Mouse (Mus musculus) cerebellum, postnatal 36 days (tissue): ENCODE measurements at regions not wholly inside any gene's neighbourhood (a gene's known extent, or its start where the extent isn't known, plus 50 kb on each side); places are given as distances from the start of the nearest gene placed in this dataset.
A peak's percentile ranks its signal among the peaks of the same experiment; 100 is the strongest.
"Not testable (repeated sequence)": the region's sequence is repeated elsewhere in the genome, so short reads cannot be mapped to it uniquely, and the experiment has no call there.

Experiments
- DNase-seq, 2 experiments: peaks; one replicate each; pipeline ENCODE4 v3.0.0; 2021 to 2022; ENCODE audit warnings: mixed read lengths in 2 of 2

GRCm38 (mm10) chr17:82922986-82923385 lies 292.1 kb upstream of the Pkdcc start:
- DNase-seq: not testable (repeated sequence)

GRCm38 (mm10) chr17:82925751-82926150 lies 289.3 kb upstream of the Pkdcc start:
- no peak for DNase-seq

- DNase-seq: no peak
Observed at GRCm38 (mm10) chr17:82927681-82928080, 287.4 kb upstream of the Pkdcc start.

- no peak for DNase-seq
Observed at GRCm38 (mm10) chr17:82929511-82929910, 285.6 kb upstream of the Pkdcc start.

- DNase-seq: no peak
Observed at GRCm38 (mm10) chr17:82930738-82931137, 284.4 kb upstream of the Pkdcc start.

GRCm38 (mm10) chr17:82931476-82931875 lies 283.6 kb upstream of the Pkdcc start:
- DNase-seq: no peak

GRCm38 (mm10) chr17:82936836-82937235 lies 278.3 kb upstream of the Pkdcc start:
- DNase-seq: no peak

GRCm38 (mm10) chr17:82946083-82946482 lies 269.0 kb upstream of the Pkdcc start:
- DNase-seq: no peak

GRCm38 (mm10) chr17:82949794-82950193 lies 265.3 kb upstream of the Pkdcc start:
- no peak for DNase-seq

GRCm38 (mm10) chr17:82950268-82950667 lies 264.8 kb upstream of the Pkdcc start:
- no peak for DNase-seq

GRCm38 (mm10) chr17:82957409-82957808 lies 257.7 kb upstream of the Pkdcc start:
- peak in 1 of 2 experiments; percentile 9 for DNase-seq

GRCm38 (mm10) chr17:82963374-82963773 lies 251.7 kb upstream of the Pkdcc start:
- DNase-seq: no peak

GRCm38 (mm10) chr17:82999710-83000109 lies 215.4 kb upstream of the Pkdcc start:
- no peak for DNase-seq

- no peak for DNase-seq
Observed at GRCm38 (mm10) chr17:83000411-83000810, 214.7 kb upstream of the Pkdcc start.

GRCm38 (mm10) chr17:83001567-83001966 lies 213.5 kb upstream of the Pkdcc start:
- no peak for DNase-seq

- no peak for DNase-seq
Observed at GRCm38 (mm10) chr17:83010845-83011244, 204.2 kb upstream of the Pkdcc start.

GRCm38 (mm10) chr17:83015656-83016055 lies 199.4 kb upstream of the Pkdcc start:
- no peak for DNase-seq

GRCm38 (mm10) chr17:83016936-83017335 lies 198.2 kb upstream of the Pkdcc start:
- DNase-seq: no peak

GRCm38 (mm10) chr17:83019267-83019666 lies 195.8 kb upstream of the Pkdcc start:
- no peak for DNase-seq

GRCm38 (mm10) chr17:83020576-83020975 lies 194.5 kb upstream of the Pkdcc start:
- DNase-seq: peak; percentile 70

- peak; percentile 72 to 76 for DNase-seq
Observed at GRCm38 (mm10) chr17:83025340-83025816, 189.7 kb upstream of the Pkdcc start.

GRCm38 (mm10) chr17:83034914-83035573 lies 180.0 kb upstream of the Pkdcc start:
- no peak for DNase-seq

- DNase-seq: no peak
Observed at GRCm38 (mm10) chr17:83035574-83035918, 179.5 kb upstream of the Pkdcc start.

- DNase-seq: no peak
Observed at GRCm38 (mm10) chr17:83039563-83039962, 175.5 kb upstream of the Pkdcc start.

GRCm38 (mm10) chr17:83044515-83044914 lies 170.6 kb upstream of the Pkdcc start:
- DNase-seq: no peak
